Mouse (Mus musculus) CH12.LX (cell line): ENCODE measurements around the gene Gm20388. TPM values are rescaled to one million over a fixed set of nuclear protein-coding genes. Genes with fewer than 3 reads are reported as not detected.

Experiments
- DNase-seq: peaks from one replicate; pipeline ENCODE4 v3.0.0-alpha.2; 2013; ENCODE audit errors: extremely low read depth
- H3K27ac ChIP-seq: 2 replicates; pipeline ENCODE4 v1.5.1; 2012; ENCODE audit warnings: low read depth, mild to moderate bottlenecking, control low read depth, moderate library complexity; ENCODE audit not compliant: insufficient read depth
- H3K27me3 ChIP-seq: replicated peaks from 2 replicates; pipeline ENCODE3; 2012; ENCODE audit warnings: inconsistent platforms
- H3K36me3 ChIP-seq, 2 experiments: replicated peaks in 1 of 2; 2 replicates each; pipeline versions ENCODE3 to v1.6.1; 2012; ENCODE audit warnings: inconsistent platforms in 1 of 2, low read length in 1 of 2, mild to moderate bottlenecking in 1 of 2, mixed read lengths in 1 of 2, moderate library complexity in 1 of 2; ENCODE audit not compliant: control insufficient read depth in 1 of 2, insufficient read depth in 1 of 2
- H3K4me1 ChIP-seq, 2 experiments: 2 replicates each; pipeline ENCODE4 v1.6.1; 2012; ENCODE audit warnings: inconsistent platforms in 1 of 2, moderate library complexity in 1 of 2; ENCODE audit not compliant: insufficient read depth in 2 of 2, control insufficient read depth in 1 of 2
- H3K4me2 ChIP-seq: 2 replicates; pipeline ENCODE4 v1.6.1; 2012; ENCODE audit warnings: low read depth, mild to moderate bottlenecking, control low read depth; ENCODE audit not compliant: poor library complexity, insufficient read depth, severe bottlenecking
- H3K4me3 ChIP-seq, 3 experiments: fragments of 150-350 bp in 1 of 3; sonication (generic) in 1 of 3; replicated peaks in 1 of 3; 2 replicates each; pipeline versions ENCODE3 to v1.5.1; 2011 to 2012; ENCODE audit warnings: low read depth in 2 of 3, low read length in 2 of 3, mild to moderate bottlenecking in 2 of 3, moderate library complexity in 2 of 3, control low read depth in 1 of 3, improper control_type of control experiment in 1 of 3, inconsistent platforms in 1 of 3, mixed read lengths in 1 of 3; ENCODE audit not compliant: poor library complexity in 1 of 3
- H3K79me2 ChIP-seq: replicated peaks from 2 replicates; pipeline ENCODE4 v1.6.1; 2012; ENCODE audit warnings: mild to moderate bottlenecking, moderate library complexity; ENCODE audit not compliant: control insufficient read depth, poor library complexity, insufficient read depth, severe bottlenecking; ENCODE audit errors: extremely low read depth
- H3K9ac ChIP-seq: 2 replicates; pipeline ENCODE4 v1.6.1; 2012; ENCODE audit warnings: low read depth, mild to moderate bottlenecking, control low read depth, moderate library complexity; ENCODE audit not compliant: insufficient read depth
- H3K9me3 ChIP-seq: replicated peaks from 2 replicates; pipeline ENCODE3; 2012; ENCODE audit warnings: low read length, inconsistent platforms, mixed read lengths
- BHLHE40 ChIP-seq: IDR thresholded peaks from 2 replicates; pipeline ENCODE4 v1.6.1; 2011; ENCODE audit warnings: mild to moderate bottlenecking, low read depth, low read length, improper control_type of control experiment
- CTCF ChIP-seq, 2 experiments: IDR thresholded peaks in 1 of 2; conservative IDR thresholded peaks in 1 of 2; 2 replicates each; pipeline ENCODE4 v1.5.1; 2011 to 2012; ENCODE audit warnings: low read depth in 2 of 2, low read length in 2 of 2, improper control_type of control experiment in 1 of 2, inconsistent platforms in 1 of 2, mild to moderate bottlenecking in 1 of 2, moderate library complexity in 1 of 2
- IRF4 ChIP-seq: IDR thresholded peaks from 2 replicates; pipeline ENCODE4 v1.6.1; 2014; ENCODE audit warnings: low read depth, mild to moderate bottlenecking, inconsistent platforms, low read length, improper control_type of control experiment
- KAT2A ChIP-seq: IDR thresholded peaks from 2 replicates; pipeline ENCODE4 v1.6.1; 2012; ENCODE audit warnings: low read length, improper control_type of control experiment, inconsistent platforms; ENCODE audit not compliant: insufficient replicate concordance
- MAX ChIP-seq: IDR thresholded peaks from 2 replicates; pipeline ENCODE4 v1.6.1; 2011; ENCODE audit warnings: low read length, improper control_type of control experiment
- MAZ ChIP-seq: IDR thresholded peaks from 2 replicates; pipeline ENCODE4 v1.6.1; 2012; ENCODE audit warnings: low read depth, mild to moderate bottlenecking, inconsistent platforms, low read length, improper control_type of control experiment, moderate library complexity
- MXI1 ChIP-seq: IDR thresholded peaks from 2 replicates; pipeline ENCODE4 v1.6.1; 2011; ENCODE audit warnings: mild to moderate bottlenecking, low read depth, low read length, improper control_type of control experiment
- RCOR1 ChIP-seq: conservative IDR thresholded peaks from 2 replicates; pipeline ENCODE4 v1.6.1; 2012; ENCODE audit warnings: low read depth, mild to moderate bottlenecking, inconsistent platforms, low read length, improper control_type of control experiment
- SMC3 ChIP-seq: IDR thresholded peaks from 2 replicates; pipeline ENCODE4 v1.6.1; 2011; ENCODE audit warnings: low read depth, low read length, improper control_type of control experiment
- USF2 ChIP-seq: conservative IDR thresholded peaks from 2 replicates; pipeline ENCODE4 v1.6.1; 2011; ENCODE audit warnings: low read depth, low read length, improper control_type of control experiment
- dilution Hi-C: fragments of 300-500 bp; cut with MboI; formaldehyde crosslinking; loops from 2 replicates; pipeline ENCODE4 v1.14.3; 2020; ENCODE audit warnings: low sequenced_read_pairs; ENCODE audit not compliant: extremely low pct_unique_long_range_greater_than_20kb, extremely low pct_ligation_motif_present
- in situ Hi-C: fragments of 300-500 bp; cut with MboI; formaldehyde crosslinking; loops from 3 replicates; pipeline ENCODE4 v1.14.3; 2019; ENCODE audit warnings: low sequenced_read_pairs, low pct_ligation_motif_present, low pct_unique_long_range_greater_than_20kb, mixed read lengths
- polyA plus RNA-seq: library from polyadenylated mRNA; unstranded; fragments of >175 nt; gene quantifications from 2 replicates; pipeline ENCODE4 v1.2.1, GENCODE M21; 2012; ENCODE audit warnings: low read depth; ENCODE audit not compliant: insufficient read length
- total RNA-seq, 2 experiments: library from RNA; depleted of rRNA; stranded (reverse); fragments of 300-350 nt in 1 of 2; fragments of >200 nt in 1 of 2; gene quantifications; 2 replicates each; pipeline ENCODE4 v1.2.3; 2012 to 2014

The Gm20388 gene
- total and polyA plus RNA-seq, 3 experiments: 14.8 to 26.3 (median 22.2) TPM

DNA sequence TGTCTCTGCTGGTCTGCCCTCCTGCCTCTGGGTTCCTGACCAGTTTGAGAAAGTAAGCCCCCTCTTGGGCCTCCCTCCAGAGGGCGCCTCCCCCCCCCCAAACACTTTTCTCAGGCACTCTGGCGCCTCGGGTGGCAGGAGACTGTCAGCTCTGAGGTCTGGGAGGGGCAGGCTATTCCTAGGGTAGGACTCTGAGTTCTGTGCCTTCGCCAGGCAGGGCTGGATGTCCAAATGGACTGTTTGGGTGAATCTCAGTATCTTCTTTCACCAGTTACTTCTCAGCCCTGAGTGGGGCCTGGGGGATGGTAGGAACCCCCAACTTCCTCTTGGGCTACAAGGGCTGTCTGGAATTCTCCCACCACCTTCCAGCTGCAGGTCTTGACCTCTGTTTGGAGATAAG lies 300.7 kb downstream of the Gm20388 start:
- in situ Hi-C loops: no loop called here
- TF ChIP-seq MAZ (peak; percentile 32; the same call in 1 of the 2 replicates), CTCF (conservative IDR thresholded peaks at IDR 0.05 in 1 of 2, IDR thresholded peaks at IDR 0.05 in 1 of 2; ENCODE audit: low read depth in 2 of 2, low read length in 2 of 2) (peak in 1 of 2 experiments; percentile 74; a peak in 2 of 4 replicates), RCOR1 (no peak)
- TF ChIP-seq, all 38 proteins: peak for 2
- dilution Hi-C loops: no loop called here

DNA sequence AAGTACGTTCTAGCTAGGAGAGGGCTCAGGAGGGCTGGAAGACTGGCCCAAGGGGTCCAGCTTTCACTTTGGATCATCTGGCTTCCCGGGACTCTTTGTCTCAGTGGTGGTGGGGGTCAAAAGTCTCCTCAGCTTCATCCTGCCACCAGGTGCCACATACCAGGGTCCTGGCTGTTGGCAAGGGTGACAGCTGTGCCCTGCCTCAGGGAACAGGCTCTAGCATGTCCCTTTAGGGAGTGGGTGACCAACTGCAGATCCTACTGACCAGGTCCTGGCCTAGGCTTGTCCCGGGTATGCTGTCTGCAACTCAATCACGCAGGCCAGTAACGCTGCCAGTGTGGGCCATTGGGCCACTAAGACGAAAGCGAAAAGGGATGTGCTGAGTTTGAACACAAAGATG lies 302.0 kb downstream of the Gm20388 start:
- no peak overlapping the region for H3K4me3 ChIP-seq
- dilution Hi-C loops (no loop called here), in situ Hi-C loops (no loop called here)

More for the DNA sequence above, 300.7 kb downstream of the Gm20388 start:
- peaks cover 21 to 54% of the 10 kb centered on the region in 2 experiments for H3K4me1 ChIP-seq
- H3K9me3 ChIP-seq: no peaks in the 10 kb centered on the region
- H3K9ac ChIP-seq: no peak overlapping the region
- 0 out of 2 replicates have a peak overlapping the region, but pooled peaks have one; percentile 17 for H3K4me2 ChIP-seq
- no peaks in the 10 kb centered on the region for H3K36me3 ChIP-seq
- no peak overlapping the region for H3K27ac ChIP-seq
- no peaks in the 10 kb centered on the region for H3K79me2 ChIP-seq
- no peak overlapping the region for H3K4me3 ChIP-seq
- DNase-seq: no peak
- H3K27me3 ChIP-seq: peaks cover 4% of the 10 kb centered on the region

DNA sequence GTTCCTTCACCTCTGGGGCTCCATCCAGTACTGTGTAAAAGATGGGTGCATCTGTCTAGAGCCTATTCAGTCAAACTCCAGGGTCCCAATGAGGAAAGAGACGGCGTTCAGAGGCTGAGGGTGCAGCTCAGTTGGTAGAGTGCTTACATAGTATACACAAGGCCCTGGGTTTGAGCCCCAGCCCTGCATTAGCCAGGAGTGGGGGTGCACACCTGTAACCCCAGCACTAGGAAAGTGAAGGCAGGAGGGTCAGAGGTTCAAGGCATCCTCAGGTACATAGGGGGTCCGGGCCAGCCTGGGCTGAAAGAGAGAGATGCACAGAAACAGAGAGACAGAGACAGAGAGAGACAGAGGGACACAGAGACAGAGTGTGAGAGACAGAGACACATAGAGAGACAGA lies 302.6 kb downstream of the Gm20388 start:
- peaks cover 4% of the 10 kb centered on the region for H3K27me3 ChIP-seq
- no peak overlapping the region for H3K4me3 ChIP-seq
- H3K4me1 ChIP-seq: peaks cover 33 to 71% of the 10 kb centered on the region in 2 experiments
- no peak overlapping the region for H3K27ac ChIP-seq
- in situ Hi-C loops (no loop called here), dilution Hi-C loops (no loop called here)
- no peaks in the 10 kb centered on the region for H3K9me3 ChIP-seq
- no peak for DNase-seq
- no peak overlapping the region for H3K9ac ChIP-seq
- no peaks in the 10 kb centered on the region for H3K36me3 ChIP-seq
- H3K79me2 ChIP-seq: no peaks in the 10 kb centered on the region
- no peak overlapping the region for H3K4me2 ChIP-seq
- TF ChIP-seq MAX: no peak
- no peak for TF ChIP-seq CTCF (conservative IDR thresholded peaks at IDR 0.05 in 1 of 2, IDR thresholded peaks at IDR 0.05 in 1 of 2; ENCODE audit: low read depth in 2 of 2, low read length in 2 of 2)
- TF ChIP-seq, all 38 proteins: peak for 0

More for the DNA sequence above, 302.0 kb downstream of the Gm20388 start:
- H3K27ac ChIP-seq: no peak overlapping the region
- H3K9ac ChIP-seq: no peak overlapping the region
- no peak for TF ChIP-seq KAT2A
- no peak for TF ChIP-seq IRF4
- TF ChIP-seq MXI1: no peak
- TF ChIP-seq BHLHE40: no peak
- TF ChIP-seq SMC3: no peak
- TF ChIP-seq USF2: no peak
- DNase-seq: no peak
- H3K36me3 ChIP-seq: no peaks in the 10 kb centered on the region
- H3K27me3 ChIP-seq: peaks cover 4% of the 10 kb centered on the region
- H3K79me2 ChIP-seq: no peaks in the 10 kb centered on the region
- H3K4me1 ChIP-seq: peaks cover 29 to 66% of the 10 kb centered on the region in 2 experiments
- no peaks in the 10 kb centered on the region for H3K9me3 ChIP-seq
- H3K4me2 ChIP-seq: no peak overlapping the region
